Mouse (Mus musculus): Measurements from ENCODE around the gene Pex13. TPM values are rescaled to one million over a fixed set of nuclear protein-coding genes. Genes with fewer than 3 reads are reported as not detected.

Pex13 gene
- polyA plus RNA-seq, 1 experiment from 2014 or later, result 37.0 TPM

DNA sequence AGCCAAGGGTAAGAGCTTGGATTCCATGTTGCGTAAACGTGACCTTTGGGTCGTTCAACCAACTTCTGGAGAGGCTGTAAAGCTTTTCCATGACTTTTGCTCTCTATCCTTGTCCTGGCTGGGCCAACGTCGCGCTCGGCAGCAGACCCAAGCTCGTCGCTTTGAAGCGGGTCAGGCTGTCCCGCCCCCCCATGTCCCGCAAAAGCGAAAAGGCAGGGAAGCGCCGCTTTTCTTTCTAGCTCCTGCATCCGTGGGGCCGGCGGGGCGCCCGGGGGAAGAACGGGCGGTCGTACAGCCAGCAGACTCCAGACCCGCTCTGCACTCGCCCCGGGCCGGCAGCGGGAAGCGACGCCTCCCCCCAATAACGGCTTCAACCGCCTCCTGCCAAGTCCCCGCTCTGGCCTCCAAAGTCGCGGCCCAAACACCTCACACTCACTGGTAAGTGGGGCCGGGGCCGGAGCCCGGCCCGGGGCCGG is 410 bp downstream of the Pex13 start, which contains the start of gene Pus10:
Gene Pus10, plus strand, starts transcription at position 364 of the 476 bp plus-strand sequence.
- peaks cover 3% of the 10 kb centered on the region; the same call in 1 of the 2 replicates for H3K36me3 ChIP-seq (ENCODE audit: control insufficient read depth, insufficient read depth, low read length)
- peak within 1 kb of the TSS; percentile 96 for H3K4me3 ChIP-seq (ENCODE audit: low read depth, low read length)
- H3K27me3 ChIP-seq (replicated peaks; ENCODE audit: control insufficient read depth, insufficient read depth, low read length), result no peaks in the 10 kb centered on the region
- ATAC-seq (peak; percentile 60), DNase-seq (ENCODE audit: low spot score) (no peak)
- H3K4me1 ChIP-seq (ENCODE audit: control insufficient read depth, insufficient read depth, low read length), result 0 out of 2 replicates have a peak, but pooled peaks cover 4% of the 10 kb centered on the region
- H3K9ac ChIP-seq (ENCODE audit: low read length), result peak within 1 kb of the TSS; percentile 91
- peak within 1 kb of the TSS; percentile 94 for H3K27ac ChIP-seq (ENCODE audit: low read depth, low read length)
- no peaks in the 10 kb centered on the region for H3K9me3 ChIP-seq (replicated peaks; ENCODE audit: control insufficient read depth, low read length)
- H3K4me2 ChIP-seq (ENCODE audit: low read length), result peak within 1 kb of the TSS; percentile 65
- WGBS, result under 1% methylated on average over 37 of the region's 40 CpGs

DNA sequence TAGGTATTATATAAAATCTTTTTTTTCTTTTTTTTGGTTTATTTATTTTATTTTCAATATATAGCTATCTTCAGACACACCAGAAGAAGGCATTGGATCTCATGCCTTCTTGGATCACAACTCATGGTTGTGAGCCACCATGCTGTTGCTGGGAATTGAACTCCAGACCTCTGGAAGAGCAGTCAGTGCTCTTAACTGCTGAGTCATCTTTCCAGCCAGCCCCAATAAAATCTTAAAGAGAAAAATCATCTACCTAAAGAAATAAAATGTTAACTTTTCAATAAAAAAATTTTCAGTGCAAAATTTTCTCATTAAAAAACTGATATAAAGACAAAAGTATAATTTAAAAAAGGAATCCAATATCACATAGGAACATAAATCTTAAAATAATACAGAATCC is 1.5 kb downstream of the Pex13 start:
- Histone ChIP-seq H3K9ac (ENCODE audit: low read length) (no peak overlapping the region), H3K4me3 (ENCODE audit: low read depth, low read length) (no peak overlapping the region), H3K4me2 (ENCODE audit: low read length) (no peak overlapping the region), H3K27me3 (replicated peaks; ENCODE audit: control insufficient read depth, insufficient read depth, low read length) (no peaks in the 10 kb centered on the region), H3K4me1 (ENCODE audit: control insufficient read depth, insufficient read depth, low read length) (0 out of 2 replicates have a peak, but pooled peaks cover 4% of the 10 kb centered on the region), H3K36me3 (ENCODE audit: control insufficient read depth, insufficient read depth, low read length) (peaks cover 3% of the 10 kb centered on the region; the same call in 1 of the 2 replicates), H3K27ac (ENCODE audit: low read depth, low read length) (no peak overlapping the region), H3K9me3 (replicated peaks; ENCODE audit: control insufficient read depth, low read length) (no peaks in the 10 kb centered on the region)
- ATAC-seq, result no peak
- DNase-seq (ENCODE audit: low spot score), result no peak

DNA sequence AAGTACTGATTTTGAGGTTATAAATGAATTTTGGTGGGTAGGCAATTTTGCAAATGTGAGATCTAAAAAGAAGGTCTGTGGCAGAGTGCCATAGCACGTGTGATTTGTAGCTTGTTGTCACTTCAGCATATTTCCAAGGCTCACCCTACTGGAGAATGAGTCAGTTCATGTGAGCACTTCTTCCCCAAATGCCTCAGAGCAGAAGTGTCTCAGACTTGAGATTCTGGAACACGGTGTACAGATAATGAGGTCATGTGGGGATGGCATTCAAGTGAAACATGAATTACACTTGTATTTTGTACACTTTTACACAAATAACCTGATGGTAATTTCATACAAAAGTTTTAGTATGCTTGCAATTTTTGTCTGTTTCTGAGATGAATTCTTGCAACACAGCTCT is 8.0 kb downstream of the Pex13 start:
- H3K9ac ChIP-seq (ENCODE audit: low read length), result no peak overlapping the region
- H3K9me3 ChIP-seq (replicated peaks; ENCODE audit: control insufficient read depth, low read length), result no peaks in the 10 kb centered on the region
- WGBS, result 79% methylated on average over 2 of the region's 2 CpGs
- H3K27me3 ChIP-seq (replicated peaks; ENCODE audit: control insufficient read depth, insufficient read depth, low read length), result no peaks in the 10 kb centered on the region
- no peak overlapping the region for H3K4me3 ChIP-seq (ENCODE audit: low read depth, low read length)
- ATAC-seq (no peak), DNase-seq (ENCODE audit: low spot score) (no peak)
- H3K4me2 ChIP-seq (ENCODE audit: low read length), result no peak overlapping the region
- H3K27ac ChIP-seq (ENCODE audit: low read depth, low read length), result no peak overlapping the region
- peaks cover 5% of the 10 kb centered on the region; the same call in 1 of the 2 replicates for H3K36me3 ChIP-seq (ENCODE audit: control insufficient read depth, insufficient read depth, low read length)
- H3K4me1 ChIP-seq (ENCODE audit: control insufficient read depth, insufficient read depth, low read length), result no peaks in the 10 kb centered on the region

DNA sequence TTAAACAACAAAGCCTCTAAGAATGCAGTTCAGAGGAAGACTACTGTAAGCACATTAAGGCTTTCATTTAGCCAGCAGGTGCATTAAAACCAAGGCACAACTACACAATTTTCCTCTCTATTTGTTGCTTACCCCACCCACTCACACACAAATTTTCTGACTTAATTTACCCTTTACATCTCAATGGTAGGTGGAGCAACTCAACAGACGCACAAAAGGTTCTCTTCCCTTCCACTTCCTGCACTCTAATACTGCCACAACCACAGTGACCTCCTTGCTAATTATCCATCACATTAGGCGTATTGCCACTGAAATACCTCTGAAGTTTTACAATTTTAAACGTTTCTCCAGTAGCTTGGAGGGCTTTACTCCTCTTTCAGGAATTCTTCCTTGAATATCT is 12.1 kb downstream of the Pex13 start:
- no peak overlapping the region for H3K4me2 ChIP-seq (ENCODE audit: low read length)
- H3K9me3 ChIP-seq (replicated peaks; ENCODE audit: control insufficient read depth, low read length), result no peaks in the 10 kb centered on the region
- no peak overlapping the region for H3K4me3 ChIP-seq (ENCODE audit: low read depth, low read length)
- no peaks in the 10 kb centered on the region for H3K27me3 ChIP-seq (replicated peaks; ENCODE audit: control insufficient read depth, insufficient read depth, low read length)
- no peak overlapping the region for H3K27ac ChIP-seq (ENCODE audit: low read depth, low read length)
- H3K9ac ChIP-seq (ENCODE audit: low read length), result no peak overlapping the region
- H3K4me1 ChIP-seq (ENCODE audit: control insufficient read depth, insufficient read depth, low read length), result no peaks in the 10 kb centered on the region
- no peak for DNase-seq (ENCODE audit: low spot score)
- peaks cover 17% of the 10 kb centered on the region for H3K36me3 ChIP-seq (ENCODE audit: control insufficient read depth, insufficient read depth, low read length)
- ATAC-seq, result no peak
- WGBS, result 26% methylated on average over 3 of the region's 3 CpGs

DNA sequence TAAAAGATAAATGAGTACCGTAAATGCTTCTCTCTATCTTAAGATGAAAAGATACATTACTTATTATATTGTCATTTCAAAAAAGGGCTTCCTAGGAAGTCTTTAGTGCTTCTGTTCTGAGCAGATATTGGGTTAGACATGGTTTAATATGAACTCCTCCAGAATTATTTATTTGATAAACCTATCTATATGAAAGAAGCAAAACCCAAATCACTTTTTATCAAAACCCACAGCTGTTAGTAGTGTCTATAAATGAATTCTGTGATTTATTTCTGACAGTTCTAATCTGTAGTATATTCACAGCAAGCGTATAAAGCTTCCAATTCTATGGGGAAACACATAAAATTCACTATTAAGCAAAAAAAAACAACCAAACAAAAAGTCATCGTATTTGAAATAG is 17.9 kb downstream of the Pex13 start:
- Histone ChIP-seq H3K4me3 (ENCODE audit: low read depth, low read length) (no peak overlapping the region), H3K4me1 (ENCODE audit: control insufficient read depth, insufficient read depth, low read length) (no peaks in the 10 kb centered on the region), H3K27me3 (replicated peaks; ENCODE audit: control insufficient read depth, insufficient read depth, low read length) (no peaks in the 10 kb centered on the region), H3K36me3 (ENCODE audit: control insufficient read depth, insufficient read depth, low read length) (peaks cover 12% of the 10 kb centered on the region), H3K4me2 (ENCODE audit: low read length) (no peak overlapping the region), H3K27ac (ENCODE audit: low read depth, low read length) (no peak overlapping the region), H3K9ac (ENCODE audit: low read length) (no peak overlapping the region), H3K9me3 (replicated peaks; ENCODE audit: control insufficient read depth, low read length) (no peaks in the 10 kb centered on the region)
- no peak for ATAC-seq
- 94% methylated on average over 3 of the region's 3 CpGs for WGBS
- no peak for DNase-seq (ENCODE audit: low spot score)

DNA sequence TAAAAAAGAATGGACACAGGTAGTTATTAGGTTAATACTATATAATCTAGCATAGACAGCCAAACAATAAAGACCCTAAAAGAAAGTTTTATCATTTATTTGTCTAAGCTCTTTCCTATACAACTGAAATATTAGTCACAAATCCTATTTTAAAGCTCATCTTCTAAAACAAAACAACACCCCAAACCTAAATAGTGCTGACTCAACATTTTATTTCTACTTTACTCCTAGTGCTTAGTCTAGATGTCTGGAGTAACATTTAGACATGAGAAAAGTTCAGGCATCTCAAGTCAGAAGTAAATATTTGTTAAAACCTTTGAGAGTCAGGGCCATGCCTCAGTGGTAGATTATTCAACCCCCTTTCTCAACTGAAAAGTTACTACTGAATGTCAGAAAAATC is 18.3 kb downstream of the Pex13 start:
- Histone ChIP-seq H3K27ac (ENCODE audit: low read depth, low read length) (no peak overlapping the region), H3K36me3 (ENCODE audit: control insufficient read depth, insufficient read depth, low read length) (peaks cover 12% of the 10 kb centered on the region), H3K27me3 (replicated peaks; ENCODE audit: control insufficient read depth, insufficient read depth, low read length) (no peaks in the 10 kb centered on the region), H3K4me1 (ENCODE audit: control insufficient read depth, insufficient read depth, low read length) (no peaks in the 10 kb centered on the region), H3K9me3 (replicated peaks; ENCODE audit: control insufficient read depth, low read length) (no peaks in the 10 kb centered on the region), H3K4me3 (ENCODE audit: low read depth, low read length) (no peak overlapping the region), H3K9ac (ENCODE audit: low read length) (no peak overlapping the region), H3K4me2 (ENCODE audit: low read length) (no peak overlapping the region)
- DNase-seq (ENCODE audit: low spot score), result no peak
- ATAC-seq, result no peak

DNA sequence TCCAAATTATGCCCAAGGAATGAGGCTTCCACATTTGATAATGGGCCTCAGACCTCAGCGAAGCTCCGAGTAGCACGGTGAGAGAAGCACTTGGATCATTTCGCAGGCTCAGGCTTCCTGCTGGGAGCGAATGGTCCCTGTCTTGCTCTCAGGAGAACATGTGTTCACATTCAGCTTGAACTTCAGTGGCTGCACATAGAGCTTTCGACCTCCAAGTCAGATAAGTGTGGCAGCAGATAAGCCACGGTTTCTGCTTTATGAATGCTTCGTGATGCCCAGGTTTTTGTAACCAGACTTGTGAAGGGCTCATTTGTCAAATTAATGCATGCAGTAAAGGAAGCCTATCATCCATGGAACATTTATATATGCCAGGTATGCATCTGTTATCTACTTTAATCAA is 31.2 kb downstream of the Pex13 start:
- WGBS, result 76% methylated on average over 8 of the region's 8 CpGs
- Histone ChIP-seq H3K9ac (ENCODE audit: low read length) (no peak overlapping the region), H3K27me3 (replicated peaks; ENCODE audit: control insufficient read depth, insufficient read depth, low read length) (no peaks in the 10 kb centered on the region), H3K4me2 (ENCODE audit: low read length) (no peak overlapping the region), H3K27ac (ENCODE audit: low read depth, low read length) (no peak overlapping the region), H3K4me3 (ENCODE audit: low read depth, low read length) (no peak overlapping the region), H3K4me1 (ENCODE audit: control insufficient read depth, insufficient read depth, low read length) (no peaks in the 10 kb centered on the region), H3K36me3 (ENCODE audit: control insufficient read depth, insufficient read depth, low read length) (no peaks in the 10 kb centered on the region), H3K9me3 (replicated peaks; ENCODE audit: control insufficient read depth, low read length) (no peaks in the 10 kb centered on the region)
- no peak for ATAC-seq
- DNase-seq (ENCODE audit: low spot score), result no peak

DNA sequence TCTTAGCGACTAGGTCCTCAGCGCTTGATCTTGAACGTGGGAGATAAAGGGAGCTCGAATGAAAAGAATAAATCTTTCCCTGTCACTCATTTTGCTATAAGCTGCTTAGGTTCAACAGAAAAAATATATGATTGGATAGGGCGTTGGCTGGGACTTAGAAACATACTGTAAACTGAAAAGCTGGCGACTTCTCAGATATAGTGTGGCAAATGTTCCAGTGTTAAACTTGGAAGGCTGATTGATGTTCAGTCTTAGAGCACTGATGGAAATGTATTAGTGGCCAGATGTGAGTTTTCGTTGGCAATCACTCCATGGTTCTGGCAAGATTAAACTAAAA is 31.9 kb downstream of the Pex13 start:
- Histone ChIP-seq H3K4me3 (ENCODE audit: low read depth, low read length) (peak overlapping the region; percentile 97), H3K9ac (ENCODE audit: low read length) (peak overlapping the region; percentile 97), H3K36me3 (ENCODE audit: control insufficient read depth, insufficient read depth, low read length) (no peaks in the 10 kb centered on the region; the same call in 1 of the 2 replicates), H3K9me3 (replicated peaks; ENCODE audit: control insufficient read depth, low read length) (no peaks in the 10 kb centered on the region), H3K4me2 (ENCODE audit: low read length) (peak overlapping the region; percentile 61), H3K27ac (ENCODE audit: low read depth, low read length) (peak overlapping the region; percentile 94; the same call in 1 of the 2 replicates), H3K4me1 (ENCODE audit: control insufficient read depth, insufficient read depth, low read length) (no peaks in the 10 kb centered on the region), H3K27me3 (replicated peaks; ENCODE audit: control insufficient read depth, insufficient read depth, low read length) (no peaks in the 10 kb centered on the region)
- DNase-seq (ENCODE audit: low spot score) (no peak), ATAC-seq (no peak)
- WGBS, result 10% methylated on average over 7 of the region's 7 CpGs

DNA sequence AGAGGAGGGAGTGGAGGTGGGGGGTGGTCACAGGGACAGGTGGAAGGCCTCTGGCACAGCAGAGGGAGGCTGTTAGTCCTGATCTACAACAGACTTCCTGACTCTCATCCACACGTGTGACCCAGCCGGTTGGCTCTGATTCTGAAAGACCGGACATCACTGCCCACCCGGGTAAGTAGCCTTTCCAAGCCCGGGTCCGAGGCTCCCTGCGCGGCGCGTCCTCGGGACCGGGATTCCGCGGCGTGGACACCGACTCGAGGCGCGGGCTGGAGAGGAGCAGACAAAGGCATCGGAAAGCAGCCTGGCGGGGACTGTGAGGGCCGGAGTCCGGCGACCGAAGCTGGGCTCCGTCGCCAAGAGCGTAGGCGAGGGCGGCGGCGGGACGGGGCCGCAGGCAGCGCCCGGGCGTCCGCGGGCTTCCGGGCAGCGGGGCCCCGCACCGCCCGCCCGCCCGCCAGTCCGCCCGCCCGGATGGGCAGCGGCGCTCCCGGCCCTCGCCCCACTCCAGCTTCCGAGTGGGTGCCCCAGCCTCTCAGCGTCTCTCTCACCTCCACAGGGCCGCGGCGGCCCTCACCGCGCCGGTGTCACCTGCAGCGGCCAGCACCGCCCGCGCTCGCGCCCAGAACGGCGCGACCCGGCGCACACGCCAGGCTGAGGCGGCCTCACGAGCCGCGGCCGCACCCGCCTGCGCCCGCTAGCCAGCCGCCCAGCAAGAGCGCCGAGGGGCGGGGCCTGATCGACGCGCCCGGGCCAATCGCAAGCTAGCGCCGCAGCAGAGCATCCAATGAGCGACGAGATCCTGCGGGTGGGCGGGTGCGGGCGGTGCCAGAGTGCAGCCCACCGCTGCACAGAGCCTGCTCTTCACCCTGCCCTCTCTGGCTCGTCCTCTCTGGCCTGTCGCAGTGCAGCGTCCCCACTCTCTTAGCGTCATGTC is 32.5 kb downstream of the Pex13 start, which contains the start of gene 0610010F05Rik:
Gene 0610010F05Rik, minus strand, starts transcription at position 695 of the 934 bp plus-strand sequence.
- peak within 1 kb of the TSS; percentile 97 for H3K4me3 ChIP-seq (ENCODE audit: low read depth, low read length)
- WGBS, result under 1% methylated on average over 87 of the region's 103 CpGs
- peak within 1 kb of the TSS; percentile 61 for H3K4me2 ChIP-seq (ENCODE audit: low read length)
- peak; percentile 97 for DNase-seq (ENCODE audit: low spot score)
- H3K9me3 ChIP-seq (replicated peaks; ENCODE audit: control insufficient read depth, low read length), result no peaks in the 10 kb centered on the region
- peak within 1 kb of the TSS; percentile 97 for H3K9ac ChIP-seq (ENCODE audit: low read length)
- peak; percentile 99 for ATAC-seq
- no peaks in the 10 kb centered on the region for H3K27me3 ChIP-seq (replicated peaks; ENCODE audit: control insufficient read depth, insufficient read depth, low read length)
- H3K27ac ChIP-seq (ENCODE audit: low read depth, low read length), result peak within 1 kb of the TSS; percentile 94
- no peaks in the 10 kb centered on the region for H3K4me1 ChIP-seq (ENCODE audit: control insufficient read depth, insufficient read depth, low read length)
- peaks cover 3% of the 10 kb centered on the region; the same call in 1 of the 2 replicates for H3K36me3 ChIP-seq (ENCODE audit: control insufficient read depth, insufficient read depth, low read length)
